Mouse (Mus musculus): Measurements from ENCODE around the gene Styxl1. TPM values are rescaled to one million over a fixed set of nuclear protein-coding genes. Genes with fewer than 3 reads are reported as not detected.

Gene Styxl1
- polyA plus RNA-seq (2016; fragmentation: Nextera tagmentation; extraction: Ambion mirVana): 0.25 TPM in 1 of 2 replicates, not detected in the other

- Histone ChIP-seq H3K27ac (peak within 1 kb of the TSS; percentile 93), H3K4me1 (peaks cover 31% of the 10 kb centered on the region), H3K9me3 (no peaks in the 10 kb centered on the region), H3K27me3 (ENCODE audit: poor library complexity, severe bottlenecking) (no peaks in the 10 kb centered on the region), H3K4me3 (peak within 1 kb of the TSS; percentile 87), H3K36me3 (replicated peaks) (peaks cover 31% of the 10 kb centered on the region)
- peak; percentile 59 for DNase-seq (ENCODE audit: extremely low spot score, low spot score)
- under 1% methylated on average over 45 of the region's 45 CpGs for WGBS
Observed at GRCm38 (mm10) chr5:135777796-135778470, at the start of gene Styxl1. Gene Styxl1 (minus strand): TSS chr5:135778385.

DNA sequence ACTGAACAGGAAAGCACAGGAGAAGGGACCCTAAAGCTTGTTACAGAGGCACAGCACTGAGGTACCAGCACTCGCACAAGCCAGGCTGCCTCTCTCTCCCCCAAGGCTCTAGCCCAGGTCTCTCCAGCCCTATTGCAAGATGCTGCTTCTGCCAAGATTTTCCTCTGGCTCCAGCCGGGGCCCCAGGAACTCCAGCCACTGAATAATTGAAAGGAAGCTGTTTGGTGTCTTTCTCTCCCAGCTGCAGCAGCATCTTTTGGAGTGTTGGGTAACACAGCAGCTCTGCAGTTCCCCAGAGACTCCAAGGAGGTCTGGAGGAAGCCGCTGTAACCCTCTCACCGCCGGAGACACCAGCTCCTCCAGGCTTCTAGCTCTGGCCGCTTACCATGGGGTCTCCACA, 48.0 kb upstream of the Styxl1 start:
- Histone ChIP-seq H3K9me3 (no peaks in the 10 kb centered on the region), H3K36me3 (replicated peaks) (no peaks in the 10 kb centered on the region), H3K4me1 (peaks cover 18% of the 10 kb centered on the region), H3K27me3 (ENCODE audit: poor library complexity, severe bottlenecking) (no peaks in the 10 kb centered on the region), H3K27ac (peak overlapping the region; percentile 16; the same call in 1 of the 2 replicates), H3K4me3 (no peak overlapping the region)
- no peak for DNase-seq (ENCODE audit: extremely low spot score, low spot score)
- 49% methylated on average over 6 of the region's 6 CpGs for WGBS

GRCm38 (mm10) chr5:135824517-135824916, 46.3 kb upstream of the Styxl1 start:
- no peak for DNase-seq (ENCODE audit: extremely low spot score, low spot score)
- Histone ChIP-seq H3K4me1 (peaks cover 18% of the 10 kb centered on the region), H3K4me3 (no peak overlapping the region), H3K36me3 (replicated peaks) (no peaks in the 10 kb centered on the region), H3K27me3 (ENCODE audit: poor library complexity, severe bottlenecking) (peaks cover 4% of the 10 kb centered on the region), H3K9me3 (no peaks in the 10 kb centered on the region), H3K27ac (no peak overlapping the region)
- 67% methylated on average over 3 of the region's 3 CpGs for WGBS

GRCm38 (mm10) chr5:135822316-135822944, 44.2 kb upstream of the Styxl1 start:
- H3K4me3 ChIP-seq: no peak overlapping the region; the same call in 1 of the 2 replicates
- no peak overlapping the region for H3K27ac ChIP-seq
- H3K4me1 ChIP-seq: peaks cover 18% of the 10 kb centered on the region
- H3K36me3 ChIP-seq (replicated peaks): no peaks in the 10 kb centered on the region
- peak; percentile 23 for DNase-seq (ENCODE audit: extremely low spot score, low spot score)
- H3K9me3 ChIP-seq: no peaks in the 10 kb centered on the region
- peaks cover 20% of the 10 kb centered on the region for H3K27me3 ChIP-seq (ENCODE audit: poor library complexity, severe bottlenecking)
- WGBS: 24% methylated on average over 7 of the region's 7 CpGs

DNA sequence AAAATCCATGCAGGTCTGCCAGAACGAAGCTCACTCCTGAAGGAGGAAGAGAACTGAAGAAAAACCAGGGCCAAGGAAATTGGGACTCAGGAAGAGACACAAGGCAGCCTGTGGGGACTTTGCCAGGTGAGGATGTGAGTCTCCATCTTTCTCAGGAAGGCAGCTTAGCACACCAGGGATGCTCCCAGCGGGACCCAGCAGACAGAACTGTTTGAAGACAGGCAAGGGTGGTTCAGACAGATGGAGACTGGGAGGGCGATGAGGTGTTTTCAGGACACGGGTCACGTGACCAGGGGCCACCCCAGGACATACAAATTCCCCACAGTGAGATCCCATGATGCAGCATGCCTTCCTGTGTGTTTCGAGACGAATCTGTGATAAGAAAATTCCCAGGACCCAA, 40.3 kb upstream of the Styxl1 start:
- H3K9me3 ChIP-seq: no peaks in the 10 kb centered on the region
- H3K27me3 ChIP-seq (ENCODE audit: poor library complexity, severe bottlenecking): peaks cover 20% of the 10 kb centered on the region
- no peak overlapping the region for H3K4me3 ChIP-seq
- no peak overlapping the region for H3K27ac ChIP-seq
- H3K36me3 ChIP-seq (replicated peaks): no peaks in the 10 kb centered on the region
- no peak for DNase-seq (ENCODE audit: extremely low spot score, low spot score)
- H3K4me1 ChIP-seq: peaks cover 12% of the 10 kb centered on the region
- 51% methylated on average over 7 of the region's 7 CpGs for WGBS

- H3K4me3 ChIP-seq: no peak overlapping the region
- WGBS: 75% methylated on average over 5 of the region's 5 CpGs
Observed at GRCm38 (mm10) chr5:135812991-135813390, 34.8 kb upstream of the Styxl1 start.

DNA sequence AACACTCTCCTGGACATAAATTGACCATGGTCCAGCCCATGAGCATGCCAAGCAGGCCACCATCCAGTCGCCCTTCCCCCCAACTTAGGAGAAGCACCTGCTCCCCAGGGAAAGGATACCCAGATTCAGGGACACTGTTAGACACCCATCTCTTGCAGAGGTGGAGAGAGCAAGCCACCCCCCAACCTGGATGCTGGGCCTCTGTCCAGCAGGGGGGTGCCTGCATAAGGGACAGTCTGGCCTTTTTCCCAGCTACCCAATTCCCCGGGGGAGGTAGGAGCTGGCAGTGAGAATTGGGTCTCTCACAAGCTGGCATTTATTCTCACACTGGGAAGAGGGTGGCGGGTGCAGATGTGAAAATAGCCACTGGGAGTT, 29.1 kb upstream of the Styxl1 start:
- WGBS: 50% methylated on average over 3 of the region's 3 CpGs
- no peak overlapping the region for H3K27ac ChIP-seq

More at GRCm38 (mm10) chr5:135812991-135813390, 34.8 kb upstream of the Styxl1 start:
- H3K27me3 ChIP-seq (ENCODE audit: poor library complexity, severe bottlenecking): 0 out of 2 replicates have a peak, but pooled peaks cover under 1% of the 10 kb centered on the region
- no peaks in the 10 kb centered on the region for H3K36me3 ChIP-seq (replicated peaks)
- no peak for DNase-seq (ENCODE audit: extremely low spot score, low spot score)
- H3K4me1 ChIP-seq: no peaks in the 10 kb centered on the region
- no peak overlapping the region for H3K27ac ChIP-seq
- no peaks in the 10 kb centered on the region for H3K9me3 ChIP-seq

GRCm38 (mm10) chr5:135806555-135807262, 28.5 kb upstream of the Styxl1 start, which contains the start of gene Srrm3:
Gene Srrm3 (plus strand): TSS chr5:135806890.
- 4% methylated on average over 29 of the region's 29 CpGs for WGBS
- H3K4me1 ChIP-seq: peaks cover 11% of the 10 kb centered on the region
- peak; percentile 87 for DNase-seq (ENCODE audit: extremely low spot score, low spot score)
- peak within 1 kb of the TSS; percentile 49 for H3K4me3 ChIP-seq
- H3K36me3 ChIP-seq (replicated peaks): no peaks in the 10 kb centered on the region
- no peaks in the 10 kb centered on the region for H3K9me3 ChIP-seq
- H3K27me3 ChIP-seq (ENCODE audit: poor library complexity, severe bottlenecking): peaks cover 6% of the 10 kb centered on the region; the same call in 1 of the 2 replicates
- peak within 1 kb of the TSS; percentile 48; the same call in 1 of the 2 replicates for H3K27ac ChIP-seq

More for the DNA sequence above, 29.1 kb upstream of the Styxl1 start:
- DNase-seq (ENCODE audit: extremely low spot score, low spot score): no peak
- peaks cover 11% of the 10 kb centered on the region for H3K4me1 ChIP-seq
- no peaks in the 10 kb centered on the region for H3K9me3 ChIP-seq
- no peaks in the 10 kb centered on the region for H3K36me3 ChIP-seq (replicated peaks)
- peak overlapping the region; percentile 49 for H3K4me3 ChIP-seq
- peaks cover 6% of the 10 kb centered on the region; the same call in 1 of the 2 replicates for H3K27me3 ChIP-seq (ENCODE audit: poor library complexity, severe bottlenecking)

- WGBS: 69% methylated on average over 2 of the region's 2 CpGs
- Histone ChIP-seq H3K27ac (no peak overlapping the region), H3K4me1 (peaks cover 28% of the 10 kb centered on the region), H3K36me3 (replicated peaks) (no peaks in the 10 kb centered on the region), H3K27me3 (ENCODE audit: poor library complexity, severe bottlenecking) (peaks cover 10% of the 10 kb centered on the region), H3K9me3 (no peaks in the 10 kb centered on the region), H3K4me3 (no peak overlapping the region)
- DNase-seq (ENCODE audit: extremely low spot score, low spot score): no peak
Observed at GRCm38 (mm10) chr5:135804735-135805134, 26.6 kb upstream of the Styxl1 start.

GRCm38 (mm10) chr5:135803676-135804075, 25.5 kb upstream of the Styxl1 start:
- Histone ChIP-seq H3K9me3 (no peaks in the 10 kb centered on the region), H3K36me3 (replicated peaks) (no peaks in the 10 kb centered on the region), H3K27me3 (ENCODE audit: poor library complexity, severe bottlenecking) (peaks cover 10% of the 10 kb centered on the region), H3K27ac (no peak overlapping the region), H3K4me1 (peaks cover 28% of the 10 kb centered on the region), H3K4me3 (no peak overlapping the region)
- DNase-seq (ENCODE audit: extremely low spot score, low spot score): no peak
- WGBS: 88% methylated on average over 4 of the region's 4 CpGs

DNA sequence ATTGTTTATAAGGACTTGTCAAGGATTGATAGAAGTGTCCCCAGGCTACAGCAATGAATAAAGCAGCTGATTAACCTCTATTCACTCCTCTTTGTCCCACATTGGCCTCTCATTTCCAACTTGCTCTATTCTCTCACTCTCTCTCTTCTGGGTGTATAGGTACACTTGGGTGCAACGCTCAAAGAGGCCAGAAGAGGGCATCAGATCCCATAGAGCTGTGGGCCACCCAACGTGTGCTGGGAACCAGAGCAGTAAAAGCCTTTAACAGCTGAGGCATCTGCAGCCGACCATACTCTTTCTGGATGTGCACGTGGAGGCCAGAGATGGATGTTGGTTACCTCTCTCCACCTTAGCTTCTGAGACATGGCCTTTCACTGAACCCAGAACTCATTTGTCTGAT, 24.9 kb upstream of the Styxl1 start:
- Histone ChIP-seq H3K4me3 (no peak overlapping the region), H3K27ac (no peak overlapping the region), H3K36me3 (replicated peaks) (no peaks in the 10 kb centered on the region), H3K27me3 (ENCODE audit: poor library complexity, severe bottlenecking) (peaks cover 10% of the 10 kb centered on the region), H3K4me1 (peaks cover 28% of the 10 kb centered on the region), H3K9me3 (no peaks in the 10 kb centered on the region)
- 73% methylated on average over 4 of the region's 4 CpGs for WGBS
- DNase-seq (ENCODE audit: extremely low spot score, low spot score): no peak

GRCm38 (mm10) chr5:135802641-135803040, 24.5 kb upstream of the Styxl1 start:
- Histone ChIP-seq H3K27me3 (ENCODE audit: poor library complexity, severe bottlenecking) (peaks cover 10% of the 10 kb centered on the region), H3K4me3 (no peak overlapping the region), H3K4me1 (peaks cover 28% of the 10 kb centered on the region), H3K36me3 (replicated peaks) (no peaks in the 10 kb centered on the region), H3K27ac (no peak overlapping the region), H3K9me3 (no peaks in the 10 kb centered on the region)
- no peak for DNase-seq (ENCODE audit: extremely low spot score, low spot score)
- WGBS: 90% methylated on average over 8 of the region's 8 CpGs

Measured in forebrain, embryonic 10.5 days (tissue).